Mouse (Mus musculus) bone marrow, adult 2 months (tissue): ENCODE measurements around the gene Fmnl2.

Experiments
- CTCF ChIP-seq: fragments of 200-500 bp; IDR thresholded peaks from 2 replicates; pipeline ENCODE4 v1.5.1; 2011; ENCODE audit warnings: low read length, control low read depth; ENCODE audit not compliant: control insufficient read depth, insufficient read depth
- POLR2A ChIP-seq: fragments of 200-500 bp; IDR thresholded peaks from 2 replicates; pipeline ENCODE4 v1.6.1; 2011; ENCODE audit warnings: low read depth, mild to moderate bottlenecking, control low read depth, low read length, borderline replicate concordance; ENCODE audit not compliant: control insufficient read depth

DNA sequence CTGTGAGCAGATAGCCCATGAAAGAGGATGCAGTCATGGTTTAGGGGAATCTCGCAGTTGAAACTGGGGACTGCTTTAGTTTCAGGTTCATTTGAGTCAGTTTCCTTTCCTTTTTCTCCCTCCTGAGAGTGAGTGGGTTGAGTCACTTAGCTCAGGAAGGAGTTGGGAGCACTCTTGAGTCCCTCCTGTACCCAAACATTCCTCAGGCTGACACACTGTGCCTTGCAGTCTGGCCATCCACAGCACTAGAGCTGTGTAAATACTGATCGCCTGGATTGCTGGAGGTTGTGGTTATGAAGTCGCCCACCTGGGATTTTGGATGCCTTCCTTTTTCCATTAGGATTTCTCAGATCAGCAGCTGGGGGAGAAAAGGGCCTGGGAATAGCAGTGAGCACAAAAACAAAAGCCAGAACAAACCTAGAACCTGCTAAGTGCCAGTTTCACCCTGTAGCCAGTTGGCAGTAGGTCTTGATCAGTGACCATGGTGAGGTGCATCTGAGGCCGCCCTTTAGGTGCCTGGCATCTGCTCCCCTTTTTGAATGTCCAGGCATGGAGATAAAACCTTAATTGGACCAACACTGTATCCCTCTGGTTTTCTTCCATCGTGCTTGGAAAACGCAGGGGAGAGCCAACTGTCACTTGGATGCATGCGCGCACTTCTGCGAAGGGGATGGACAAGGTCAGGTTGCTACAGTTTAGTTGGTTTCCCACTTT is 4.5 kb downstream of the Fmnl2 start:
- TF ChIP-seq POLR2A (no peak), CTCF (no peak)
